Mouse (Mus musculus) ES-E14 (cell line): ENCODE measurements around the gene Rd3l.

Source experiments
- CHD2 ChIP-seq: IDR thresholded peaks from 2 replicates; pipeline ENCODE4 v1.6.1; 2014; ENCODE audit warnings: mild to moderate bottlenecking, low read depth, low read length, inconsistent platforms
- HCFC1 ChIP-seq: IDR thresholded peaks from 2 replicates; pipeline ENCODE4 v1.6.1; 2012; ENCODE audit warnings: low read length, inconsistent platforms, borderline replicate concordance; ENCODE audit not compliant: insufficient read depth
- MAFK ChIP-seq: IDR thresholded peaks from 2 replicates; pipeline ENCODE4 v1.6.1; 2014; ENCODE audit warnings: mild to moderate bottlenecking, low read depth, low read length, inconsistent platforms; ENCODE audit not compliant: insufficient read depth
- ZC3H11A ChIP-seq: IDR thresholded peaks from 2 replicates; pipeline ENCODE4 v1.6.1; 2012; ENCODE audit warnings: low read depth, mild to moderate bottlenecking, inconsistent platforms, low read length, borderline replicate concordance
- ZNF384 ChIP-seq: IDR thresholded peaks from 2 replicates; pipeline ENCODE4 v1.6.1; 2012; ENCODE audit warnings: low read depth, low read length, inconsistent platforms

- TF ChIP-seq CHD2: no peak
- TF ChIP-seq HCFC1: no peak
- TF ChIP-seq ZNF384: no peak
- TF ChIP-seq ZC3H11A: no peak
- no peak for TF ChIP-seq MAFK
Observed at GRCm38 (mm10) chr12:111981831-111982230, 714 bp upstream of the Rd3l start.
